Mouse (Mus musculus) liver, adult 2 months (tissue): ENCODE results near the gene Tet3. TPM values are rescaled to one million over a fixed set of nuclear protein-coding genes. Genes with fewer than 3 reads are reported as not detected.
A peak's percentile ranks its signal among the peaks of the same experiment; 100 is the strongest.
"Not testable (repeated sequence)": the region's sequence is repeated elsewhere in the genome, so short reads cannot be mapped to it uniquely, and the experiment has no call there.

ENCODE experiments used
- DNase-seq: peaks from one replicate; pipeline ENCODE4 v3.0.0-alpha.2; 2011; ENCODE audit warnings: low read depth, low spot score; ENCODE audit errors: extremely low read depth
- H3K27ac ChIP-seq: fragments of 200-500 bp; replicated peaks from 2 replicates; pipeline ENCODE4 v1.5.1; 2012; ENCODE audit warnings: low read depth, mild to moderate bottlenecking, control low read depth, inconsistent platforms, low read length; ENCODE audit not compliant: insufficient read depth
- H3K27me3 ChIP-seq: fragments of 200-500 bp; 2 replicates; pipeline ENCODE4 v1.6.1; 2012; ENCODE audit warnings: mild to moderate bottlenecking, moderate library complexity, low read length, inconsistent platforms; ENCODE audit not compliant: control insufficient read depth, insufficient read depth
- H3K36me3 ChIP-seq: fragments of 200-500 bp; 2 replicates; pipeline ENCODE4 v1.6.1; 2012; ENCODE audit warnings: low read length, inconsistent platforms; ENCODE audit not compliant: control insufficient read depth, insufficient read depth
- H3K4me1 ChIP-seq: fragments of 200-500 bp; 2 replicates; pipeline ENCODE4 v1.6.1; 2011; ENCODE audit warnings: low read length; ENCODE audit not compliant: control insufficient read depth, insufficient read depth
- H3K4me3 ChIP-seq: fragments of 200-500 bp; 2 replicates; pipeline ENCODE4 v1.5.1; 2011; ENCODE audit warnings: low read depth, mild to moderate bottlenecking, control low read depth, low read length, moderate library complexity; ENCODE audit not compliant: insufficient read depth
- H3K79me2 ChIP-seq: fragments of 200-500 bp; 2 replicates; pipeline ENCODE4 v1.6.1; 2012; ENCODE audit warnings: inconsistent platforms, mild to moderate bottlenecking, low read length, moderate library complexity; ENCODE audit not compliant: control insufficient read depth, insufficient read depth
- H3K9ac ChIP-seq: fragments of 200-500 bp; 2 replicates; pipeline ENCODE4 v1.6.1; 2012; ENCODE audit warnings: low read depth, mild to moderate bottlenecking, control low read depth, inconsistent platforms, low read length
- CTCF ChIP-seq: fragments of 200-500 bp; IDR thresholded peaks from 2 replicates; pipeline ENCODE4 v1.5.1; 2011; ENCODE audit warnings: low read depth, low read length, control low read depth
- POLR2A ChIP-seq: fragments of 200-500 bp; IDR thresholded peaks from 2 replicates; pipeline ENCODE4 v1.6.1; 2011; ENCODE audit warnings: low read length, control low read depth; ENCODE audit not compliant: insufficient read depth; ENCODE audit errors: extremely low read depth
- WGBS: fragments of 180-500 bp; shearing (Covaris S2); methylation state at CpG from one replicate; pipeline ENCODE4 v1.1.7; 2018; 5-methylcytosine and 5-hydroxymethylcytosine counted together
- polyA plus RNA-seq: library from polyadenylated mRNA; depleted of rRNA; stranded (reverse); fragments of >200 nt; gene quantifications from 2 replicates; pipeline ENCODE4 v1.2.3, GENCODE M21; 2012
- total RNA-seq: library from RNA; depleted of rRNA; stranded (reverse); fragments of >200 nt; gene quantifications from 2 replicates; pipeline ENCODE4 v1.2.3, GENCODE M21; 2014

The Tet3 gene
- total and polyA plus RNA-seq, 2 experiments: 4.5 to 4.6 TPM

DNA sequence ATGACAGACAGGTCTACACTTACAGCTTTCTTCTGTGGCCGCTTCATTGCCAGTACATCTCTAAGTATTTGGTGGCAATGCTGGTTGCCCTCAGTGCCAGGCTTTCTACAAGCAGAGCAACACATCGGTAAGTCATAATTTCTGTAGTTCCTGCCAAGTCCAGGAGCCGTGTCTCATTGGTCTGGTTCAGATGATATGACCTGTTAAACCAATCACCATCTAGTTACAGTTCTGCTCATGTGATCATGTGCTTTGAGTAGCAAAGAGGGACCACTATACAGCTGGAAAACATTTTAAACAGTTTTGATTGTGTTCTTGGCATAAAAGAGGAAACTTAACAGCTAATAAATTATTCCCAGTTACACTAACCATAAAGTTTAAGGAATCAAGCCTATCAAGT, 111.0 kb downstream of the Tet3 start:
- H3K79me2 ChIP-seq: peaks cover 15% of the 10 kb centered on the region
- H3K4me1 ChIP-seq: peaks cover 8% of the 10 kb centered on the region
- peaks cover 3% of the 10 kb centered on the region; the same call in 1 of the 2 replicates for H3K36me3 ChIP-seq
- peak; percentile 28 for DNase-seq
- no peak overlapping the region for H3K27ac ChIP-seq
- no peak overlapping the region for H3K4me3 ChIP-seq
- no peak for TF ChIP-seq CTCF
- TF ChIP-seq POLR2A: no peak
- H3K27me3 ChIP-seq: no peaks in the 10 kb centered on the region
- no peak overlapping the region for H3K9ac ChIP-seq
- WGBS: 58% methylated on average over 3 of the region's 3 CpGs

DNA sequence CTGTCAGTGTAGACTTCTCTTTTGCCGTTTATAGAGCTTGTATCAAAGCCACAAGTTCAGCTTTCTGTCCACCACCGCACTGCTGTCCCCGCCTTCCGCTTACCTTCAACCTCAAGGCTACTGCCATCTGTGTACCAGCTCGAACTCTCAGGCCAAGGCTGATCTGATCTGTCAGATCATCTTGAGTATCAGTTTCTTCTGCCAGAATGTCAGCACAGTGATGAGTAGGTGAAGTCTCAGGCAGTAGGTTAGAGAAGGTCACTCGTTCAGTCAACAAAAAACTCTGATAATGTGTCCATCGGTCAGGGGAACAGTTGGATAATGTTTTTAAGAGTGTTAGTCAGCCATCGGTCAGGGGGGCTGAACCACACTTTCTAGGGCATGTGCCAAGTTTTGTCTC, 113.6 kb downstream of the Tet3 start:
- H3K79me2 ChIP-seq: peaks cover 10% of the 10 kb centered on the region
- H3K4me3 ChIP-seq, DNase-seq, H3K27me3 ChIP-seq, H3K9ac ChIP-seq, H3K4me1 ChIP-seq, H3K27ac ChIP-seq: not testable (repeated sequence)
- 70% methylated on average over 8 of the region's 8 CpGs for WGBS
- peaks cover 24% of the 10 kb centered on the region for H3K36me3 ChIP-seq

DNA sequence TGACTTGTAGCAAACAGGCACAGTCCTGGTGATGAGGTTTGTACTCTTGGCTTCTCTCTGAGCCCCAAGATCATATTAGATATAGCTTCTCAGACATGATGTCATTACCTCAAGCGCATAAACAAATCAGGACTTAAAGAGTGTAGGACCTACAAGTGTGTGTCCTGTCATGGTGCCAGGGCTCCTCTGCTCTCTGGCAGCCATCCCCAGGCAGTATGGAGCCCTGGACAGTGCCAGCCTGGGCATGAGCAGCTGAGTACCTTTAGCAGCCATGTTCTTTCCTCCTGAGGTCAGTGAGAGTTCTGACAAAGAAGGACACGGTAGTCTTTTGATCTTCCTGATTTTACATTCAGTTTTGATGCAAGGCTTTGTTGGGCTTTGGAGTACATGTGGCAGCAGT, 115.9 kb downstream of the Tet3 start:
- no peak overlapping the region for H3K4me3 ChIP-seq
- no peaks in the 10 kb centered on the region for H3K79me2 ChIP-seq
- no peaks in the 10 kb centered on the region for H3K27me3 ChIP-seq
- no peak for DNase-seq
- peaks cover 42% of the 10 kb centered on the region for H3K36me3 ChIP-seq
- H3K27ac ChIP-seq: no peak overlapping the region
- TF ChIP-seq POLR2A: no peak
- no peak for TF ChIP-seq CTCF
- H3K4me1 ChIP-seq: no peaks in the 10 kb centered on the region
- H3K9ac ChIP-seq: no peak overlapping the region
- WGBS: 91% methylated on average over 2 of the region's 2 CpGs

DNA sequence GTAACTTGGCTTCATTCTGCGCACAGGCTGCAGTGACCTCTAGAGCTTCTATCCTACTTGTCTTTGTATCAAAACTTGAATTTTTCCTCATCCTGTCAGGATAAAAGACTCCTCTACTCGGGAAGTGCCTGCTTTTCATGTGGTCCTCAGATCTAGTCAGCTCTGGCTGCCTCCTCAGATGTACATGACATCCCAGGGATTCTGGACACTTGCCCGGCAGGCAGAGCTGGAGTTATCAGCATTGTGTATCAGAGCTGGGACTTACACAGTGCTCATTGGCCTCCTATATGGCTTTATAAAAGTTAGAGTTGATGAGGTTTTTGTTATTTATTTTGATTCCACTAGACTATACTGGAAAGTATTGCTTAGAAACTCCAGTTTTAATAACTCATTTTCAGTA, 117.5 kb downstream of the Tet3 start:
- 75% methylated on average over 3 of the region's 3 CpGs for WGBS
- no peak overlapping the region for H3K27ac ChIP-seq

DNA sequence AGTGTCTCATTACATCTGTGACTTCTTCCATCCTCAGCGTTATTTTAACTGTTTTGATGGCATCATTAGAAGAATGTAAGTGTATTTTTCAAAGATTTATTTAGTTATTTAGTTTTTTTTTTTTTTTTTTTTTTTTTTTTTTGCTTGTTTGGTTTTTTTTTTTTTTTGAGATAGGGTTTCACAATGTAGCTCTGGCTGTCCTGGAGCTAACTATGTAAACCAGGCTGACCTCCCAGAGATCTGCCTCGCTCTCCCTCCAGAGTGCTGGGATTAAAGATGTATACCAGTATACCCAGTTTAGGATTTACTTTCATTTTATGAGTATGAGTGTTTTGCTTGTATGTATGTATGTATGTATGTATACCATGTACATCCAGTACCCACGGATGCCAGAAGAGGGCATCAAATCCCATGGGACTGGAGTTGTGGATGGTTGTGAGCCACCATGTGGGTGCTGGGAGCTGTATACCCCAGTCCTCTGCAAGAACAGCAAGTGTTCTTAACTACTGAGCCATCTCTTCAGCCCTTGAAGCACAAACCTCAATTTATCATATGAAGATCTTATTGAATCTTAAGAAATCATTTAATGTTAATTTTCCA, 131.2 kb downstream of the Tet3 start:
- no peak overlapping the region for H3K27ac ChIP-seq
- peaks cover 28% of the 10 kb centered on the region for H3K36me3 ChIP-seq
- peaks cover 18% of the 10 kb centered on the region; the same call in 1 of the 2 replicates for H3K79me2 ChIP-seq
- H3K4me3 ChIP-seq: no peak overlapping the region
- no peak overlapping the region for H3K9ac ChIP-seq
- WGBS: 69% methylated on average over 3 of the region's 3 CpGs
- H3K4me1 ChIP-seq: peaks cover 6% of the 10 kb centered on the region; the same call in 1 of the 2 replicates
- DNase-seq: peak; percentile 17
- H3K27me3 ChIP-seq: no peaks in the 10 kb centered on the region
- TF ChIP-seq POLR2A (no peak), CTCF (no peak)

More for the DNA sequence above, 117.5 kb downstream of the Tet3 start:
- Histone ChIP-seq H3K79me2 (no peaks in the 10 kb centered on the region), H3K36me3 (peaks cover 47% of the 10 kb centered on the region), H3K4me3 (no peak overlapping the region), H3K4me1 (no peaks in the 10 kb centered on the region), H3K27me3 (no peaks in the 10 kb centered on the region), H3K9ac (no peak overlapping the region)
- DNase-seq: no peak
- TF ChIP-seq POLR2A (no peak), CTCF (no peak)

DNA sequence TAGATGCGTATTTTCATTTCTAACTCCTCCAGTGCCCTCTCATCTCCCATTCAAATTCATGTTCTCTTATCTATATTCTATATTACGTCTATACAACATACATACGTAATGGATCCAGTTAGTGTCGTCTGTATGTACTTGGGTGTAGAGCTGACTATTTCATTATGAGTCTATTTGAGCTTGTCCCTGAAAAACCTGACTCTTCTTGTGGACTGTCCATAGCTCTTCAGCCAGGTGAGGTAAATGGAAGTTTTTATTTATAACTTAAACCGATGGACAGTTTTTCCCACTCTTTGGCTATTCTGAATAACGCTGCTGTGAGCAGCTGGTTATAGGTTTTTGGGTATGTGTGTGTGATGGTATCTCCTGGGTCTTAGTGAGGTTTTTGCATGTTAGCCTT, 132.1 kb downstream of the Tet3 start:
- H3K36me3 ChIP-seq: peaks cover 22% of the 10 kb centered on the region
- H3K4me3 ChIP-seq: peak overlapping the region; percentile 83; the same call in 1 of the 2 replicates
- no peaks in the 10 kb centered on the region for H3K27me3 ChIP-seq
- H3K27ac ChIP-seq: no peak overlapping the region
- H3K4me1 ChIP-seq: peaks cover 6% of the 10 kb centered on the region; the same call in 1 of the 2 replicates
- no peak overlapping the region for H3K9ac ChIP-seq
- TF ChIP-seq POLR2A: no peak
- TF ChIP-seq CTCF: no peak
- WGBS: 40% methylated on average over 6 of the region's 6 CpGs
- DNase-seq: no peak
- H3K79me2 ChIP-seq: peaks cover 18% of the 10 kb centered on the region; the same call in 1 of the 2 replicates
